Mouse (Mus musculus) heart, adult 2 months (tissue): Measurements from ENCODE around the gene Gm20388.

ENCODE experiments used
- CTCF ChIP-seq: fragments of 200-600 bp; IDR thresholded peaks from 2 replicates; pipeline ENCODE4 v1.8.1; 2022; ENCODE audit warnings: antibody characterized with exemption, mild to moderate bottlenecking, moderate library complexity
- POLR2A ChIP-seq: fragments of 200-500 bp; IDR thresholded peaks from 2 replicates; pipeline ENCODE4 v1.6.1; 2011; ENCODE audit warnings: mild to moderate bottlenecking, low read depth, low read length, control low read depth; ENCODE audit not compliant: insufficient read depth

DNA sequence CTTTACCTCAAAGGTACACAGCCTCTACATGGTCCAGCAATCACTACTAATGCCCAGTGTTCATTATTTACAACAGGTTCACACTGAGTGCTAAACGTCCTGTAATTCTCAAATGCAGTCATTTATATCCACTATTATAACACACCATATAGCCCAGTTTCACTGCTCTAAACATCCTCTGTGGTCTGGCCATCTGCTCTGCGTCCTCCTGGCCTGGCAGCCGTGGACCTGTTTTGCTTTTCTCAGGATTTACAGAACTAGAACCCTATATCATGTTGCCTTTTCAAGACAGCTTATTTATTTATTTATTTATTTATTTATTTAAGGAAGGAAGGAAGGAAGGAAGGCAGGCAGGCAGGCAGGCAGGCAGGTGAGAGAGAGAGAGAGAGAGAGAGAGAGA, 3017.2 kb downstream of the Gm20388 start:
- TF ChIP-seq CTCF (no peak), POLR2A (no peak)
